Mouse (Mus musculus): ENCODE data around the gene Dbf4.

Gene Dbf4

GRCm38 (mm10) chr5:8422157-8422931, at the start of gene Dbf4, which contains the start of gene Slc25a40:
Gene Dbf4, minus strand, starts transcription at chr5:8422716.
Gene Slc25a40, plus strand, starts transcription at chr5:8422850.
- peak; percentile 89 to 95 for DNase-seq

- DNase-seq, result no peak
Measured at GRCm38 (mm10) chr5:8456561-8456960, 34.0 kb upstream of the Dbf4 start.

GRCm38 (mm10) chr5:8455565-8455964, 33.0 kb upstream of the Dbf4 start:
- no peak for DNase-seq

GRCm38 (mm10) chr5:8439095-8439494, 16.6 kb upstream of the Dbf4 start:
- DNase-seq, result no peak

GRCm38 (mm10) chr5:8437481-8438156, 15.1 kb upstream of the Dbf4 start:
- DNase-seq, result no peak

- DNase-seq, result no peak
Measured at GRCm38 (mm10) chr5:8425899-8426298, 3.4 kb upstream of the Dbf4 start.

- DNase-seq, result no peak
Measured at GRCm38 (mm10) chr5:8424116-8424515, 1.6 kb upstream of the Dbf4 start.

GRCm38 (mm10) chr5:8422932-8423928, 714 bp upstream of the Dbf4 start:
- DNase-seq, result peak; percentile 13 to 19

GRCm38 (mm10) chr5:8421424-8421823, 1.1 kb downstream of the Dbf4 start:
- no peak for DNase-seq

- DNase-seq, result no peak
Measured at GRCm38 (mm10) chr5:8417443-8417842, 5.1 kb downstream of the Dbf4 start.

- no peak for DNase-seq
Measured at GRCm38 (mm10) chr5:8416683-8417413, 5.7 kb downstream of the Dbf4 start.

GRCm38 (mm10) chr5:8408746-8409145, 13.8 kb downstream of the Dbf4 start:
- DNase-seq, result no peak

GRCm38 (mm10) chr5:8397587-8398249, 24.8 kb downstream of the Dbf4 start:
- DNase-seq, result no peak

- no peak for DNase-seq
Measured at GRCm38 (mm10) chr5:8393891-8394583, 28.5 kb downstream of the Dbf4 start.

- no peak for DNase-seq
Measured at GRCm38 (mm10) chr5:8374297-8374906, 48.1 kb downstream of the Dbf4 start.

GRCm38 (mm10) chr5:8373415-8373814, 49.1 kb downstream of the Dbf4 start:
- no peak for DNase-seq

- DNase-seq, result no peak
Measured at GRCm38 (mm10) chr5:8368781-8369180, 53.7 kb downstream of the Dbf4 start.

- DNase-seq, result no peak
Measured at GRCm38 (mm10) chr5:8368328-8368692, 54.2 kb downstream of the Dbf4 start.

- peak; percentile 97 to 98 for DNase-seq
Measured at GRCm38 (mm10) chr5:8367614-8368327, 54.7 kb downstream of the Dbf4 start, which contains the start of gene Adam22. Gene Adam22, minus strand, starts transcription at chr5:8368160.
